Mouse (Mus musculus) spleen, adult 2 months (tissue): ENCODE data around the gene Slc5a6. TPM values are rescaled to one million over a fixed set of nuclear protein-coding genes. Genes with fewer than 3 reads are reported as not detected.
"Not testable (repeated sequence)": the region's sequence is repeated elsewhere in the genome, so short reads cannot be mapped to it uniquely, and the experiment has no call there.

ENCODE experiments used
- DNase-seq, 2 experiments: peaks; one replicate each; pipeline versions ENCODE4 v3.0.0 to v3.0.0-alpha.2; 2012 to 2021; ENCODE audit warnings: low spot score in 2 of 2, low read depth in 1 of 2
- H3K27ac ChIP-seq: fragments of 200-500 bp; 2 replicates; pipeline ENCODE4 v1.5.1; 2012; ENCODE audit warnings: low read length, inconsistent platforms; ENCODE audit not compliant: insufficient read depth
- H3K27me3 ChIP-seq: fragments of 200-500 bp; 2 replicates; pipeline ENCODE4 v1.6.1; 2012; ENCODE audit warnings: mild to moderate bottlenecking, moderate library complexity, low read length, inconsistent platforms; ENCODE audit not compliant: control insufficient read depth, insufficient read depth
- H3K36me3 ChIP-seq: fragments of 200-500 bp; 2 replicates; pipeline ENCODE4 v1.6.1; 2012; ENCODE audit warnings: mild to moderate bottlenecking, low read length, inconsistent platforms; ENCODE audit not compliant: control insufficient read depth, insufficient read depth
- H3K4me1 ChIP-seq: fragments of 200-500 bp; 2 replicates; pipeline ENCODE4 v1.6.1; 2011; ENCODE audit warnings: inconsistent platforms; ENCODE audit not compliant: control insufficient read depth, insufficient read depth, insufficient read length
- H3K4me3 ChIP-seq: fragments of 200-500 bp; 2 replicates; pipeline ENCODE4 v1.5.1; 2011; ENCODE audit warnings: mild to moderate bottlenecking, inconsistent platforms; ENCODE audit not compliant: insufficient read depth, insufficient read length; ENCODE audit errors: extremely low read depth
- CTCF ChIP-seq: fragments of 200-500 bp; IDR thresholded peaks from 2 replicates; pipeline ENCODE4 v1.5.1; 2011; ENCODE audit warnings: mild to moderate bottlenecking, inconsistent platforms; ENCODE audit not compliant: insufficient read depth, insufficient read length, insufficient replicate concordance; ENCODE audit errors: extremely low read depth
- POLR2A ChIP-seq: fragments of 200-500 bp; IDR thresholded peaks from 2 replicates; pipeline ENCODE4 v1.6.1; 2011; ENCODE audit warnings: low read depth, low read length, inconsistent platforms
- WGBS: fragments of 180-500 bp; shearing (Covaris S2); methylation state at CpG from one replicate; pipeline ENCODE4 v1.1.7; 2018; 5-methylcytosine and 5-hydroxymethylcytosine counted together
- polyA plus RNA-seq: library from polyadenylated mRNA; depleted of rRNA; stranded (reverse); fragments of >200 nt; gene quantifications from 2 replicates; pipeline ENCODE4 v1.2.3, GENCODE M21; 2012

Gene Slc5a6
- polyA plus RNA-seq, 1 experiment, result 16.3 TPM

- Histone ChIP-seq H3K27ac (no peak overlapping the region), H3K4me3 (no peak overlapping the region; the same call in 1 of the 2 replicates), H3K27me3 (no peaks in the 10 kb centered on the region), H3K4me1 (no peaks in the 10 kb centered on the region), H3K36me3 (0 out of 2 replicates have a peak, but pooled peaks cover 5% of the 10 kb centered on the region)
- WGBS, result 35% methylated on average over 5 of the region's 5 CpGs
- no peak for TF ChIP-seq POLR2A
- TF ChIP-seq CTCF, result no peak
- DNase-seq, result no peak
Observed at GRCm38 (mm10) chr5:31047074-31047473, 1.6 kb downstream of the Slc5a6 start.

GRCm38 (mm10) chr5:31046416-31046815 is 2.3 kb downstream of the Slc5a6 start:
- Histone ChIP-seq H3K27ac (no peak overlapping the region), H3K4me3 (no peak overlapping the region), H3K27me3 (no peaks in the 10 kb centered on the region), H3K36me3 (peaks cover 8% of the 10 kb centered on the region; the same call in 1 of the 2 replicates), H3K4me1 (no peaks in the 10 kb centered on the region)
- TF ChIP-seq POLR2A, result no peak
- TF ChIP-seq CTCF, result no peak
- no peak for DNase-seq
- 94% methylated on average over 6 of the region's 6 CpGs for WGBS

GRCm38 (mm10) chr5:31038171-31038845 is 10.4 kb downstream of the Slc5a6 start:
- DNase-seq, result no peak
- 90% methylated on average over 7 of the region's 7 CpGs for WGBS
- Histone ChIP-seq H3K27me3 (no peaks in the 10 kb centered on the region), H3K4me3 (no peak overlapping the region), H3K27ac (no peak overlapping the region), H3K4me1 (no peaks in the 10 kb centered on the region), H3K36me3 (peaks cover 18% of the 10 kb centered on the region)
- no peak for TF ChIP-seq POLR2A
- TF ChIP-seq CTCF, result no peak

- H3K27me3 ChIP-seq, H3K4me1 ChIP-seq, DNase-seq, H3K4me3 ChIP-seq, H3K27ac ChIP-seq: not testable (repeated sequence)
- 94% methylated on average over 11 of the region's 11 CpGs for WGBS
- peaks cover 11% of the 10 kb centered on the region for H3K36me3 ChIP-seq
Observed at GRCm38 (mm10) chr5:31036556-31036955, 12.2 kb downstream of the Slc5a6 start.

GRCm38 (mm10) chr5:31034669-31035068 is 14.1 kb downstream of the Slc5a6 start:
- H3K27me3 ChIP-seq, result no peaks in the 10 kb centered on the region
- no peak for DNase-seq
- H3K4me1 ChIP-seq, result no peaks in the 10 kb centered on the region
- H3K4me3 ChIP-seq, result no peak overlapping the region
- TF ChIP-seq POLR2A (no peak), CTCF (no peak)
- peaks cover 5% of the 10 kb centered on the region for H3K36me3 ChIP-seq
- no peak overlapping the region for H3K27ac ChIP-seq
- 94% methylated on average over 6 of the region's 6 CpGs for WGBS

GRCm38 (mm10) chr5:31031508-31031907 is 17.2 kb downstream of the Slc5a6 start:
- no peak overlapping the region for H3K27ac ChIP-seq
- no peak for DNase-seq
- H3K4me1 ChIP-seq, result no peaks in the 10 kb centered on the region
- H3K36me3 ChIP-seq, result no peaks in the 10 kb centered on the region; the same call in 1 of the 2 replicates
- WGBS, result 92% methylated on average over 8 of the region's 8 CpGs
- H3K27me3 ChIP-seq, result no peaks in the 10 kb centered on the region
- H3K4me3 ChIP-seq, result no peak overlapping the region
- TF ChIP-seq POLR2A (no peak), CTCF (no peak)

- Histone ChIP-seq H3K4me1 (no peaks in the 10 kb centered on the region), H3K4me3 (no peak overlapping the region), H3K27ac (no peak overlapping the region), H3K36me3 (no peaks in the 10 kb centered on the region), H3K27me3 (no peaks in the 10 kb centered on the region)
- DNase-seq, result no peak
- 80% methylated on average over 4 of the region's 4 CpGs for WGBS
- no peak for TF ChIP-seq POLR2A
- TF ChIP-seq CTCF, result no peak
Observed at GRCm38 (mm10) chr5:31030926-31031325, 17.8 kb downstream of the Slc5a6 start.
